Mouse (Mus musculus) heart, adult 2 months (tissue): ENCODE measurements around the gene Msh5. TPM values are rescaled to one million over a fixed set of nuclear protein-coding genes. Genes with fewer than 3 reads are reported as not detected.
A peak's percentile ranks its signal among the peaks of the same experiment; 100 is the strongest.

ENCODE experiments used
- DNase-seq, 2 experiments: peaks; one replicate each; pipeline ENCODE4 v3.0.0; 2021
- H3K27ac ChIP-seq: fragments of 200-600 bp; 2 replicates; pipeline ENCODE4 v1.8.1; 2022
- H3K27me3 ChIP-seq: fragments of 200-500 bp; 2 replicates; pipeline ENCODE4 v1.6.1; 2012; ENCODE audit warnings: mild to moderate bottlenecking, low read length, inconsistent platforms, mixed read lengths; ENCODE audit not compliant: control insufficient read depth, insufficient read depth
- H3K36me3 ChIP-seq: fragments of 200-500 bp; 2 replicates; pipeline ENCODE4 v1.6.1; 2012; ENCODE audit warnings: low read length, inconsistent platforms; ENCODE audit not compliant: control insufficient read depth, insufficient read depth
- H3K4me1 ChIP-seq: fragments of 200-500 bp; 2 replicates; pipeline ENCODE4 v1.6.1; 2011; ENCODE audit warnings: low read length; ENCODE audit not compliant: control insufficient read depth, insufficient read depth
- H3K4me3 ChIP-seq: fragments of 200-600 bp; 2 replicates; pipeline ENCODE4 v1.8.1; 2022
- H3K79me2 ChIP-seq: fragments of 200-500 bp; replicated peaks from 2 replicates; pipeline ENCODE4 v1.6.1; 2012; ENCODE audit warnings: mild to moderate bottlenecking, inconsistent platforms, low read length, moderate library complexity, mixed read lengths; ENCODE audit not compliant: control insufficient read depth, insufficient read depth
- H3K9ac ChIP-seq: fragments of 200-500 bp; 2 replicates; pipeline ENCODE4 v1.6.1; 2012; ENCODE audit warnings: low read depth, mild to moderate bottlenecking, control low read depth, inconsistent platforms, low read length, mixed read lengths
- CTCF ChIP-seq: fragments of 200-600 bp; IDR thresholded peaks from 2 replicates; pipeline ENCODE4 v1.8.1; 2022; ENCODE audit warnings: antibody characterized with exemption, mild to moderate bottlenecking, moderate library complexity
- EP300 ChIP-seq: fragments of 200-500 bp; IDR thresholded peaks from 2 replicates; pipeline ENCODE4 v1.6.1; 2011; ENCODE audit warnings: low read depth, low read length, control low read depth; ENCODE audit not compliant: insufficient read depth
- POLR2A ChIP-seq: fragments of 200-500 bp; IDR thresholded peaks from 2 replicates; pipeline ENCODE4 v1.6.1; 2011; ENCODE audit warnings: mild to moderate bottlenecking, low read depth, low read length, control low read depth; ENCODE audit not compliant: insufficient read depth
- WGBS: fragments of 180-500 bp; shearing (Covaris S2); methylation state at CpG from one replicate; pipeline ENCODE4 v1.1.7; 2018; 5-methylcytosine and 5-hydroxymethylcytosine counted together
- intact Hi-C: fragments of 180-260 bp; cut with DNase I; formaldehyde crosslinking; loops from one replicate; pipeline ENCODE4 v1.15.1; 2025
- polyA plus RNA-seq: library from polyadenylated mRNA; depleted of rRNA; stranded (reverse); fragments of >200 nt; gene quantifications from 2 replicates; pipeline ENCODE4 v1.2.3, GENCODE M21; 2012
- total RNA-seq, 2 experiments: library from RNA; stranded (reverse); gene quantifications; 2 replicates each; pipeline ENCODE4 v1.2.3; 2021

Gene Msh5
- total and polyA plus RNA-seq, 3 experiments, result 0.23 to 1.2 (median 0.29) TPM

GRCm38 (mm10) chr17:35052271-35052798, 5.8 kb upstream of the Msh5 start:
- peak overlapping the region; percentile 64; the same call in 1 of the 2 replicates for H3K4me3 ChIP-seq
- WGBS, result 38% methylated on average over 12 of the region's 12 CpGs
- peak overlapping the region; percentile 95 for H3K27ac ChIP-seq
- no peak for TF ChIP-seq EP300
- TF ChIP-seq CTCF, result no peak
- TF ChIP-seq POLR2A, result no peak
- no peak for DNase-seq
- H3K9ac ChIP-seq, result no peak overlapping the region
- H3K4me1 ChIP-seq, result peaks cover 18% of the 10 kb centered on the region
- H3K36me3 ChIP-seq, result peaks cover 7% of the 10 kb centered on the region
- intact Hi-C loops, result no loop called here
- no peaks in the 10 kb centered on the region for H3K79me2 ChIP-seq
- no peaks in the 10 kb centered on the region for H3K27me3 ChIP-seq

GRCm38 (mm10) chr17:35051156-35052086, 4.9 kb upstream of the Msh5 start:
- Histone ChIP-seq H3K9ac (peak overlapping the region; percentile 70), H3K36me3 (peaks cover 7% of the 10 kb centered on the region), H3K27me3 (no peaks in the 10 kb centered on the region), H3K79me2 (no peaks in the 10 kb centered on the region), H3K27ac (peak overlapping the region; percentile 95), H3K4me1 (peaks cover 18% of the 10 kb centered on the region), H3K4me3 (peak overlapping the region; percentile 64)
- WGBS, result 8% methylated on average over 21 of the region's 21 CpGs
- DNase-seq, result peak; percentile 82 to 90
- TF ChIP-seq POLR2A (peak; percentile 84), EP300 (peak; percentile 84), CTCF (no peak)
- intact Hi-C loops, result no loop called here

- peak overlapping the region; percentile 99 for H3K27ac ChIP-seq
- H3K4me1 ChIP-seq, result peaks cover 13% of the 10 kb centered on the region
- intact Hi-C loops, result no loop called here
- TF ChIP-seq POLR2A, result peak; percentile 94
- TF ChIP-seq CTCF, result no peak
- TF ChIP-seq EP300, result no peak
- peak overlapping the region; percentile 90 for H3K9ac ChIP-seq
- peak overlapping the region; percentile 82 for H3K4me3 ChIP-seq
- H3K36me3 ChIP-seq, result peaks cover 5% of the 10 kb centered on the region; the same call in 1 of the 2 replicates
- H3K79me2 ChIP-seq, result no peaks in the 10 kb centered on the region
- WGBS, result under 1% methylated on average over 27 of the region's 27 CpGs
- H3K27me3 ChIP-seq, result no peaks in the 10 kb centered on the region
- DNase-seq, result peak; percentile 87 to 89
Measured at GRCm38 (mm10) chr17:35050126-35050750, 3.7 kb upstream of the Msh5 start.

GRCm38 (mm10) chr17:35049561-35050016, 3.0 kb upstream of the Msh5 start, which contains the start of gene Clic1:
Clic1 (plus strand) TSS chr17:35049966.
- no peaks in the 10 kb centered on the region for H3K79me2 ChIP-seq
- H3K4me1 ChIP-seq, result peaks cover 16% of the 10 kb centered on the region
- peak; percentile 70 to 78 for DNase-seq
- H3K36me3 ChIP-seq, result peaks cover 2% of the 10 kb centered on the region; the same call in 1 of the 2 replicates
- peak within 1 kb of the TSS; percentile 99 for H3K27ac ChIP-seq
- intact Hi-C loops, result no loop called here
- H3K4me3 ChIP-seq, result peak within 1 kb of the TSS; percentile 82
- no peaks in the 10 kb centered on the region for H3K27me3 ChIP-seq
- TF ChIP-seq EP300 (no peak), POLR2A (peak; percentile 75), CTCF (peak; percentile 36)
- H3K9ac ChIP-seq, result peak within 1 kb of the TSS; percentile 90
- under 1% methylated on average over 11 of the region's 11 CpGs for whole genome bisulfite sequencing

DNA sequence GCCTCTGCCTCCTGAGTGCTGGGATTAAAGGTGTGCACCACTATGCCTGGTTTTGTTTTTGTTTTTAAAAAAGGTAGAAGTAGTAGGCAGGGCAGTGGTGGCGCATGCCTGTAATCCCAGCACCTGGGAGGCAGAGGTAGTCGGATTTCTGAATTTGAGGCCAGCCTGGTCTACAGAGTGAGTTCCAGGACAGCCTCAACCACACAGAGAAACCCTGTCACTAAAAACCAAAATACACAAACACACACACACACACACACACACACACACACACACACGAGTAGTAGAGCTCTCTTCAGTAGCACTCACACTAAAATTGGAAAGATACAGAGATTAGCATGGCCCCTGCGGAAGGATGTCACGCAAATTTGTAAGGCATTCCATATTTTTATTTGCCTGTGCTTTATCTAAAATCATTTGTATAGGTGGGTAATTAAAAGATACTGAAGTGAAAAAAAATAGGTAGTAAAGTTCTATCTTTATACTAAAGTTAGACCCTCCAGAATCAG, 2.4 kb upstream of the Msh5 start:
- Histone ChIP-seq H3K9ac (no peak overlapping the region), H3K4me3 (no peak overlapping the region)
- 47% methylated on average over 5 of the region's 5 CpGs for WGBS

More for the DNA sequence above, 2.4 kb upstream of the Msh5 start:
- Histone ChIP-seq H3K79me2 (no peaks in the 10 kb centered on the region), H3K27me3 (no peaks in the 10 kb centered on the region), H3K4me1 (peaks cover 16% of the 10 kb centered on the region), H3K27ac (peak overlapping the region; percentile 99), H3K36me3 (peaks cover 2% of the 10 kb centered on the region; the same call in 1 of the 2 replicates)
- TF ChIP-seq EP300, result no peak
- TF ChIP-seq POLR2A, result no peak
- no peak for TF ChIP-seq CTCF
- intact Hi-C loops, result no loop called here
- no peak for DNase-seq
